Mouse (Mus musculus) G1E (cell line): ENCODE data around the gene Sema3a. TPM values are rescaled to one million over a fixed set of nuclear protein-coding genes. Genes with fewer than 3 reads are reported as not detected.

Experiments used
- ATAC-seq: 2 replicates; pipeline ENCODE4 v1.8.0; 2016; ENCODE audit warnings: mild to moderate bottlenecking; ENCODE audit not compliant: insufficient number of reproducible peaks, poor library complexity, low FRiP score, severe bottlenecking; ENCODE audit errors: extremely low read depth
- DNase-seq: peaks from one replicate; pipeline ENCODE4 v3.0.0; 2012; ENCODE audit warnings: low spot score
- H3K27me3 ChIP-seq: 2 replicates; pipeline ENCODE4 v1.6.1; 2012; ENCODE audit warnings: mild to moderate bottlenecking, low read length, inconsistent platforms; ENCODE audit not compliant: insufficient read depth
- H3K36me3 ChIP-seq: replicated peaks from 2 replicates; pipeline ENCODE3; 2012; ENCODE audit warnings: mild to moderate bottlenecking, inconsistent platforms
- H3K4me1 ChIP-seq: 2 replicates; pipeline ENCODE4 v1.6.1; 2012; ENCODE audit warnings: low read depth, low read length, inconsistent platforms, mixed read lengths; ENCODE audit not compliant: insufficient read depth
- H3K4me3 ChIP-seq: 2 replicates; pipeline ENCODE4 v1.5.1; 2012; ENCODE audit warnings: low read depth, mild to moderate bottlenecking, inconsistent platforms, low read length, moderate library complexity, mixed read lengths
- H3K9me3 ChIP-seq: replicated peaks from 2 replicates; pipeline ENCODE4 v1.6.1; 2012; ENCODE audit warnings: inconsistent platforms
- CTCF ChIP-seq: IDR thresholded peaks from 2 replicates; pipeline ENCODE4 v1.5.1; 2012; ENCODE audit warnings: low read depth, low read length, inconsistent platforms, mixed read lengths
- GATA1 ChIP-seq: IDR thresholded peaks from 2 replicates; pipeline ENCODE4 v1.6.1; 2012; ENCODE audit warnings: borderline replicate concordance, low read length, inconsistent platforms, mixed read lengths
- GATA2 ChIP-seq: IDR thresholded peaks from 2 replicates; pipeline ENCODE4 v1.6.1; 2012; ENCODE audit warnings: low read depth, low read length, inconsistent platforms, borderline replicate concordance
- POLR2AphosphoS5 ChIP-seq: IDR thresholded peaks from 2 replicates; pipeline ENCODE4 v1.6.1; 2012; ENCODE audit warnings: low read depth, low read length, inconsistent platforms; ENCODE audit not compliant: insufficient replicate concordance
- TAL1 ChIP-seq: conservative IDR thresholded peaks from 2 replicates; pipeline ENCODE4 v1.6.1; 2012; ENCODE audit warnings: low read depth, low read length, inconsistent platforms, mixed read lengths
- polyA plus RNA-seq: library from polyadenylated mRNA; stranded (reverse); fragments of >175 nt; gene quantifications from 2 replicates; pipeline ENCODE4 v1.2.3, GENCODE M21; 2012
- total RNA-seq, 2 experiments: library from RNA; stranded (forward) in 1 of 2; stranded (reverse) in 1 of 2; fragments of 200-1000 nt in 1 of 2; fragments of >200 nt in 1 of 2; fragmentation: Nextera tagmentation in 1 of 2; gene quantifications; 2 replicates each; pipeline ENCODE4 v1.2.3; 2014 to 2017

The Sema3a gene
- total and polyA plus RNA-seq, 3 experiments = 0.38 TPM; not detected in 2

DNA sequence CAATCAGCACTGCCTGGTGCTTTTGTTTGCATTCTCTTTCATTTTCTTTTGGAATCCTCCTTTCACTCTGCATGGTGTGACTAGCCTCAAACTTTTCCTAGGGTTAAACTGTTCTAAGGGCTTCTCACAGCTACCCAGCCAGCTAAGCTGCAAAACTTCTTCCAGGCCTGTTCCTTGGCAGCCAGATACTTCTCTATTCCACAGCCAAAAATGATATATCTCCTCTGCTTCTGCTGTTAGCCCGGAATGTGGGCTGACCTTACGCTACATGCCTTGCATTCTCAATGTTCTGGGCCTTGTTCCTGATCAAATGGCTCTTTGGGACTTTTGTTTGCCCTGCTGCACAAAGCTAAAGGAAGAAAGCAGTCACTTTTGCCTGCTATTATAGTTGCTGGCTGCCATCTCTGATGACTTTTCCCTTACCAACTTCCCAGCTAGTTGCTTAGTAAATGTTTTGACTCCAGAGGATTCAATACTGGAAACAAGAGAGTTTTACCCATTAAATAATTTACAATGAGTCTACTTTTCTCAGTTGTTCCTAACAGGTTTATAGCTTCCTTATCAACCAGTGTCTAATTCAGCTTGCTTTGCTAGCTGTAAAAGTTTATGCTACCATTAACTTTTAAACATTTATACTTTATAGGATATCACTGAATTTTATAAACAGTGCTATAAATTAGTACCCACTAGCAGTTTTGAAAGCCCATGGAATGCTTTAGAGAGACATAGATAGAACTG is 422.4 kb downstream of the Sema3a start:
- H3K4me1 ChIP-seq = no peaks in the 10 kb centered on the region
- no peaks in the 10 kb centered on the region for H3K36me3 ChIP-seq
- no peaks in the 10 kb centered on the region for H3K27me3 ChIP-seq
- no peak for TF ChIP-seq GATA2
- no peak for TF ChIP-seq GATA1
- TF ChIP-seq CTCF = no peak
- no peak for TF ChIP-seq TAL1
- no peaks in the 10 kb centered on the region for H3K9me3 ChIP-seq
- H3K4me3 ChIP-seq = no peak overlapping the region
- ATAC-seq = no peak
- DNase-seq = no peak

DNA sequence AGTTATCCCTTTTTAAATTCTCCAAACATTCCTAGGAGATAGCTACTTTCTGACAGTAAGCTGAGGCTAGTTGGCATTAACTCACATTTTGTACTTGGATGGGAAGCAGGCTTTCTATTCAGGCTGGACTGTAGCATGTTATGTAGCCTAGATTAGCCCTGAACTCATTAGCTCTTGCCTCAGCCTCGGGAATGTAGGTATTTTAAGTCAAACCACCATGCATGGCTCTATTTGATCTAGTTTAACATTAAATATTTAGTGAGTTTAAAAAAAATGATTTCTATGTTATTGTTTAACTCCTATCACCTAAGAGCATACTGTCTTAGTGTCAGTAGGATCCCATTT is 423.0 kb downstream of the Sema3a start:
- no peak for DNase-seq
- Histone ChIP-seq H3K4me3 (no peak overlapping the region), H3K4me1 (no peaks in the 10 kb centered on the region)

GRCm38 (mm10) chr5:13549080-13549479 is 423.9 kb downstream of the Sema3a start:
- Histone ChIP-seq H3K36me3 (no peaks in the 10 kb centered on the region), H3K9me3 (no peaks in the 10 kb centered on the region), H3K4me3 (no peak overlapping the region), H3K4me1 (no peaks in the 10 kb centered on the region), H3K27me3 (no peaks in the 10 kb centered on the region)
- ATAC-seq (no peak), DNase-seq (no peak)
- no peak for TF ChIP-seq POLR2AphosphoS5
- TF ChIP-seq GATA1 = no peak
- no peak for TF ChIP-seq TAL1
- no peak for TF ChIP-seq GATA2
- TF ChIP-seq CTCF = no peak

More for the DNA sequence above, 423.0 kb downstream of the Sema3a start:
- no peak for ATAC-seq
- no peaks in the 10 kb centered on the region for H3K9me3 ChIP-seq
- H3K36me3 ChIP-seq = no peaks in the 10 kb centered on the region
- no peaks in the 10 kb centered on the region for H3K27me3 ChIP-seq
- TF ChIP-seq GATA1 (no peak), POLR2AphosphoS5 (no peak), TAL1 (no peak), GATA2 (no peak), CTCF (no peak)

GRCm38 (mm10) chr5:13550953-13551352 is 425.7 kb downstream of the Sema3a start:
- ATAC-seq (no peak), DNase-seq (no peak)
- Histone ChIP-seq H3K9me3 (no peaks in the 10 kb centered on the region), H3K27me3 (no peaks in the 10 kb centered on the region), H3K4me3 (no peak overlapping the region), H3K36me3 (no peaks in the 10 kb centered on the region), H3K4me1 (no peaks in the 10 kb centered on the region)
- TF ChIP-seq POLR2AphosphoS5 (no peak), TAL1 (no peak), GATA2 (no peak), GATA1 (no peak), CTCF (no peak)

GRCm38 (mm10) chr5:13557257-13557656 is 432.0 kb downstream of the Sema3a start:
- no peak for DNase-seq
- Histone ChIP-seq H3K36me3 (no peaks in the 10 kb centered on the region), H3K4me3 (no peak overlapping the region)

GRCm38 (mm10) chr5:13573867-13574266 is 448.7 kb downstream of the Sema3a start:
- Histone ChIP-seq H3K36me3 (no peaks in the 10 kb centered on the region), H3K4me3 (no peak overlapping the region), H3K9me3 (no peaks in the 10 kb centered on the region), H3K27me3 (no peaks in the 10 kb centered on the region), H3K4me1 (no peaks in the 10 kb centered on the region)
- ATAC-seq (no peak), DNase-seq (no peak)
- TF ChIP-seq GATA1 = no peak
- no peak for TF ChIP-seq CTCF
- TF ChIP-seq TAL1 = no peak
- TF ChIP-seq POLR2AphosphoS5 = no peak
- no peak for TF ChIP-seq GATA2

More at GRCm38 (mm10) chr5:13557257-13557656, 432.0 kb downstream of the Sema3a start:
- H3K9me3 ChIP-seq = no peaks in the 10 kb centered on the region
- no peaks in the 10 kb centered on the region for H3K27me3 ChIP-seq
- TF ChIP-seq CTCF = no peak
- TF ChIP-seq TAL1 = no peak
- no peak for TF ChIP-seq GATA2
- TF ChIP-seq POLR2AphosphoS5 = no peak
- no peak for TF ChIP-seq GATA1
- ATAC-seq = no peak
- no peaks in the 10 kb centered on the region for H3K4me1 ChIP-seq
